Mouse (Mus musculus) C2C12 (cell line): ENCODE results near the gene Gm12216.

Experiments
- CTCF ChIP-seq: IDR thresholded peaks from one replicate; pipeline ENCODE4 v1.5.1; 2011; ENCODE audit not compliant: control insufficient read depth, insufficient read depth, insufficient read length
- MYOD1 ChIP-seq: IDR thresholded peaks from one replicate; pipeline ENCODE4 v1.6.1; 2011; ENCODE audit warnings: low read depth; ENCODE audit not compliant: control insufficient read depth, insufficient read length
- USF1 ChIP-seq: IDR thresholded peaks from one replicate; pipeline ENCODE4 v1.6.1; 2011; ENCODE audit warnings: low read depth, mild to moderate bottlenecking, control low read depth, moderate library complexity

DNA sequence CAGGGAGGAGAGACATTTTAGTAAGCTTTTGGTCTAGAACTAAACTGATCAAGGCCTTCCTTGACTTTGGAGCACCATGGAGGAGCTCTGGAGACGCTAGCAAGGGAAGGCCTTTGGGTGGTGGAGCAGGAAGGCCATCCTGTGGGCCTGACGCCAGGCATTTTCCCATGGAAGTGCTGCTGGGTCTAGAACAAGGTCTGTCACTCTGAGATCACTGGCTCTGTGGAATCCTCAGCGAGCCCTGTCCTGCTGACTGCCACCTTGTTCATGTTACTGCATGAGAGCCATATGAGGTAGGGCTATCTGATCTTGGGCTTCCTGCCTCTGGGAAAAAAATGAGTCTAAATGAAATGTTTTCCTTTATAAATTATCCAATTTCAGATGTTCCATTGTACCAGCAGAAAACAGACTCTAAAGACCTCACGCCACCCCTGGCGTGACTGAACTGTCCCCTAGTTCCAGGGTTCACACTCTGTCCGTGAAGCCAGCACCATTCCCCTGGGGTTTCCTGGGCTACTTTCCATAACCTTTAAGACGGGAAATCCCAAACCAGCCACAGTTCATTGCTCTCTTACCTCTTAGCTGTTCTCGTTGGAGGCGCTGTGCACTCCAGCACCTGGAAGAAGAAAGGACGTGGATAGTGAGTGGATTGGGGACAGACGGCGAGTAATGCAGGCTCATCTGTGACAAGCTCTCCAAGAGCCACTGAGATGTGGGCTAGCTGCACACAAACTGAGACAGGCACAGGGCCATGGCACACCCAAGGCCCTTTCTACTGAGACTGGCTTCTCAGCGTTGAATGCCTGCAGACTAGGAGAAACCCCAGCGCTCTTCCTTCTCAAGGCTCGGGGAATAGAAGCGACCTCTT lies 45.8 kb downstream of the Gm12216 start:
- TF ChIP-seq CTCF (no peak), MYOD1 (no peak), USF1 (no peak)
